Mouse (Mus musculus) myocyte (in vitro differentiated cells): ENCODE results near the gene Flnc.

ENCODE experiments used
- CEBPB ChIP-seq: IDR thresholded peaks from 2 replicates; pipeline ENCODE4 v1.6.1; 2011; ENCODE audit warnings: mild to moderate bottlenecking, moderate library complexity; ENCODE audit not compliant: poor library complexity, insufficient read depth, severe bottlenecking
- E2F4 ChIP-seq: IDR thresholded peaks from one replicate; pipeline ENCODE4 v1.6.1; 2011; ENCODE audit warnings: mild to moderate bottlenecking, control low read depth, moderate library complexity; ENCODE audit not compliant: insufficient read depth
- MAX ChIP-seq: IDR thresholded peaks from one replicate; pipeline ENCODE4 v1.6.1; 2011; ENCODE audit warnings: low read depth, mild to moderate bottlenecking, control low read depth
- MYOG ChIP-seq, 3 experiments: IDR thresholded peaks; one replicate each; pipeline ENCODE4 v1.6.1; 2011; ENCODE audit warnings: control low read depth in 2 of 3, low read depth in 2 of 3, mild to moderate bottlenecking in 2 of 3; ENCODE audit not compliant: insufficient read length in 2 of 3, control insufficient read depth in 1 of 3, insufficient read depth in 1 of 3
- POLR2A ChIP-seq: IDR thresholded peaks from one replicate; pipeline ENCODE4 v1.6.1; 2011; ENCODE audit warnings: low read depth, mild to moderate bottlenecking, control low read depth, moderate library complexity; ENCODE audit not compliant: insufficient read length
- POLR2AphosphoS2 ChIP-seq: IDR thresholded peaks from one replicate; pipeline ENCODE4 v1.6.1; 2011; ENCODE audit warnings: low read depth, control low read depth; ENCODE audit not compliant: insufficient read length
- TCF12 ChIP-seq: IDR thresholded peaks from one replicate; pipeline ENCODE4 v1.6.1; 2011; ENCODE audit warnings: mild to moderate bottlenecking, control low read depth; ENCODE audit not compliant: poor library complexity, insufficient read depth, severe bottlenecking
- TCF3 ChIP-seq: IDR thresholded peaks from one replicate; pipeline ENCODE4 v1.6.1; 2011; ENCODE audit warnings: low read depth, control low read depth; ENCODE audit not compliant: insufficient read length
- USF1 ChIP-seq: IDR thresholded peaks from one replicate; pipeline ENCODE4 v1.6.1; 2011; ENCODE audit warnings: low read depth, mild to moderate bottlenecking, control low read depth, moderate library complexity

DNA sequence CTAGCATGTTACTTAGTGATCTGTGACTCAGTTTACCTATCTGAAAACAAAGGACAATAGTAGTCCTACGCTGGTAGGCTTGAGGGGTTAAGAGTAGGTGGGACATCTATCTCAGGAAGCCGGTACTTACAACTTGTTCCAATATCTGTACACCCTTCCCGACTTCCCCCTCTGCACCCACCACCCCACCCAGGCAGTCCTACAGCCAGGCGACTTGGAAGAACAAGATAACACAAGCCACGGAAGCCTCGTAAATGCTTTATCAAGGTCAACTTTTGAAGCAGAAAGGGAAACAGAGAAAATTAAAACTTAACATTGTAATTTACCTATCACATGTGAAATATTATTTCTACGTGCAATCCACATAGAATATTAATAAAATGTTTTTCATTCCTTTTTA is 67.1 kb downstream of the Flnc start:
- no peak for TF ChIP-seq POLR2A
- no peak for TF ChIP-seq TCF12
- no peak for TF ChIP-seq CEBPB
- TF ChIP-seq E2F4: no peak
- TF ChIP-seq USF1: no peak
- TF ChIP-seq POLR2AphosphoS2: no peak
- no peak for TF ChIP-seq MYOG (IDR thresholded peaks at IDR 0.05; ENCODE audit: control insufficient read depth in 1 of 3, insufficient read depth in 1 of 3, insufficient read length in 2 of 3, low read depth in 2 of 3)
- no peak for TF ChIP-seq MAX
- no peak for TF ChIP-seq TCF3
